Mouse (Mus musculus): ENCODE data around the gene C130050O18Rik. TPM values are rescaled to one million over a fixed set of nuclear protein-coding genes. Genes with fewer than 3 reads are reported as not detected.
A peak's percentile ranks its signal among the peaks of the same experiment; 100 is the strongest.

C130050O18Rik gene
- total RNA-seq, 1 experiment: 0.49 TPM

GRCm38 (mm10) chr5:139417480-139417879, 12.4 kb downstream of the C130050O18Rik start:
- Histone ChIP-seq H3K9ac (ENCODE audit: insufficient read depth, low read depth, low read length, poor library complexity, severe bottlenecking) (no peak overlapping the region), H3K9me3 (ENCODE audit: control insufficient read depth, insufficient read depth, low read depth, low read length) (no peaks in the 10 kb centered on the region), H3K36me3 (ENCODE audit: control insufficient read depth, insufficient read depth, low read length, poor library complexity, severe bottlenecking) (peaks cover 14% of the 10 kb centered on the region), H3K4me3 (ENCODE audit: insufficient read depth in 1 of 2, low read depth in 1 of 2, low read length in 2 of 2, poor library complexity in 1 of 2, severe bottlenecking in 1 of 2) (no peak overlapping the region), H3K27ac (ENCODE audit: insufficient read depth, low read depth, low read length, poor library complexity, severe bottlenecking) (no peak overlapping the region), H3K4me1 (ENCODE audit: control insufficient read depth in 2 of 2, insufficient read depth in 2 of 2, low read length in 2 of 2, poor library complexity in 1 of 2) (peaks cover 0 to 4% of the 10 kb centered on the region in 2 experiments; a peak in 1 of 4 replicates)
- in situ Hi-C loops (cut with MboI; ENCODE audit: low sequenced_read_pairs in 2 of 2, unreplicated experiment in 2 of 2): no loop called here
- no peak for TF ChIP-seq MAFK (IDR thresholded peaks at IDR 0.05; ENCODE audit: insufficient read depth, low read depth, low read length)
- TF ChIP-seq CHD2 (IDR thresholded peaks at IDR 0.05; ENCODE audit: low read depth, low read length): no peak
- TF ChIP-seq ZC3H11A (IDR thresholded peaks at IDR 0.05; ENCODE audit: borderline replicate concordance, low read depth, low read length): no peak
- TF ChIP-seq HCFC1 (IDR thresholded peaks at IDR 0.05; ENCODE audit: borderline replicate concordance, insufficient read depth, low read length): no peak
- no peak for TF ChIP-seq ZNF384 (IDR thresholded peaks at IDR 0.05; ENCODE audit: low read depth, low read length)
- peak; percentile 31 for DNase-seq (ENCODE audit: low read depth, low spot score)

- Histone ChIP-seq H3K9me3 (ENCODE audit: control insufficient read depth, insufficient read depth, low read depth, low read length) (no peaks in the 10 kb centered on the region), H3K36me3 (ENCODE audit: control insufficient read depth, insufficient read depth, low read length, poor library complexity, severe bottlenecking) (peaks cover 14% of the 10 kb centered on the region), H3K9ac (ENCODE audit: insufficient read depth, low read depth, low read length, poor library complexity, severe bottlenecking) (no peak overlapping the region), H3K4me3 (ENCODE audit: insufficient read depth in 1 of 2, low read depth in 1 of 2, low read length in 2 of 2, poor library complexity in 1 of 2, severe bottlenecking in 1 of 2) (no peak overlapping the region), H3K4me1 (ENCODE audit: control insufficient read depth in 2 of 2, insufficient read depth in 2 of 2, low read length in 2 of 2, poor library complexity in 1 of 2) (peaks cover 0 to 4% of the 10 kb centered on the region in 2 experiments; a peak in 1 of 4 replicates), H3K27ac (ENCODE audit: insufficient read depth, low read depth, low read length, poor library complexity, severe bottlenecking) (no peak overlapping the region)
- TF ChIP-seq ZC3H11A (IDR thresholded peaks at IDR 0.05; ENCODE audit: borderline replicate concordance, low read depth, low read length) (no peak), CHD2 (IDR thresholded peaks at IDR 0.05; ENCODE audit: low read depth, low read length) (no peak), MAFK (IDR thresholded peaks at IDR 0.05; ENCODE audit: insufficient read depth, low read depth, low read length) (no peak), HCFC1 (IDR thresholded peaks at IDR 0.05; ENCODE audit: borderline replicate concordance, insufficient read depth, low read length) (no peak), ZNF384 (IDR thresholded peaks at IDR 0.05; ENCODE audit: low read depth, low read length) (no peak)
- DNase-seq (ENCODE audit: low read depth, low spot score): no peak
- in situ Hi-C loops (cut with MboI; ENCODE audit: low sequenced_read_pairs in 2 of 2, unreplicated experiment in 2 of 2): no loop called here
Measured at GRCm38 (mm10) chr5:139418110-139418509, 13.0 kb downstream of the C130050O18Rik start.

GRCm38 (mm10) chr5:139418633-139419032, 13.6 kb downstream of the C130050O18Rik start:
- in situ Hi-C loops (cut with MboI; ENCODE audit: low sequenced_read_pairs in 2 of 2, unreplicated experiment in 2 of 2): no loop called here
- H3K27ac ChIP-seq (ENCODE audit: insufficient read depth, low read depth, low read length, poor library complexity, severe bottlenecking): no peak overlapping the region
- H3K4me3 ChIP-seq (ENCODE audit: insufficient read depth in 1 of 2, low read depth in 1 of 2, low read length in 2 of 2, poor library complexity in 1 of 2, severe bottlenecking in 1 of 2): no peak overlapping the region
- H3K4me1 ChIP-seq (ENCODE audit: control insufficient read depth in 2 of 2, insufficient read depth in 2 of 2, low read length in 2 of 2, poor library complexity in 1 of 2): peaks cover 0 to 6% of the 10 kb centered on the region in 2 experiments; a peak in 1 of 4 replicates
- DNase-seq (ENCODE audit: low read depth, low spot score): no peak
- H3K9ac ChIP-seq (ENCODE audit: insufficient read depth, low read depth, low read length, poor library complexity, severe bottlenecking): no peak overlapping the region
- H3K9me3 ChIP-seq (ENCODE audit: control insufficient read depth, insufficient read depth, low read depth, low read length): no peaks in the 10 kb centered on the region
- H3K36me3 ChIP-seq (ENCODE audit: control insufficient read depth, insufficient read depth, low read length, poor library complexity, severe bottlenecking): peaks cover 14% of the 10 kb centered on the region
- TF ChIP-seq MAFK (IDR thresholded peaks at IDR 0.05; ENCODE audit: insufficient read depth, low read depth, low read length): no peak
- TF ChIP-seq HCFC1 (IDR thresholded peaks at IDR 0.05; ENCODE audit: borderline replicate concordance, insufficient read depth, low read length): no peak
- TF ChIP-seq ZC3H11A (IDR thresholded peaks at IDR 0.05; ENCODE audit: borderline replicate concordance, low read depth, low read length): no peak
- no peak for TF ChIP-seq CHD2 (IDR thresholded peaks at IDR 0.05; ENCODE audit: low read depth, low read length)

- Histone ChIP-seq H3K4me1 (ENCODE audit: control insufficient read depth in 2 of 2, insufficient read depth in 2 of 2, low read length in 2 of 2, poor library complexity in 1 of 2) (peaks cover 0 to 11% of the 10 kb centered on the region in 2 experiments; a peak in 1 of 4 replicates), H3K4me3 (ENCODE audit: insufficient read depth in 1 of 2, low read depth in 1 of 2, low read length in 2 of 2, poor library complexity in 1 of 2, severe bottlenecking in 1 of 2) (no peak within 1 kb of the TSS), H3K9me3 (ENCODE audit: control insufficient read depth, insufficient read depth, low read depth, low read length) (no peaks in the 10 kb centered on the region), H3K9ac (ENCODE audit: insufficient read depth, low read depth, low read length, poor library complexity, severe bottlenecking) (no peak within 1 kb of the TSS), H3K27ac (ENCODE audit: insufficient read depth, low read depth, low read length, poor library complexity, severe bottlenecking) (no peak within 1 kb of the TSS), H3K36me3 (ENCODE audit: control insufficient read depth, insufficient read depth, low read length, poor library complexity, severe bottlenecking) (peaks cover 6% of the 10 kb centered on the region; the same call in 1 of the 2 replicates)
- in situ Hi-C loops (cut with MboI; ENCODE audit: low sequenced_read_pairs in 2 of 2, unreplicated experiment in 2 of 2): no loop called here
- no peak for DNase-seq (ENCODE audit: low read depth, low spot score)
- TF ChIP-seq CHD2 (IDR thresholded peaks at IDR 0.05; ENCODE audit: low read depth, low read length) (no peak), MAFK (IDR thresholded peaks at IDR 0.05; ENCODE audit: insufficient read depth, low read depth, low read length) (no peak), HCFC1 (IDR thresholded peaks at IDR 0.05; ENCODE audit: borderline replicate concordance, insufficient read depth, low read length) (no peak), ZNF384 (IDR thresholded peaks at IDR 0.05; ENCODE audit: low read depth, low read length) (no peak), ZC3H11A (IDR thresholded peaks at IDR 0.05; ENCODE audit: borderline replicate concordance, low read depth, low read length) (no peak)
Measured at GRCm38 (mm10) chr5:139423026-139423865, 18.2 kb downstream of the C130050O18Rik start, which contains the start of gene Gper1. Gper1 (plus strand) TSS chr5:139423151.
